Comparison of ENCODE assay signal across 14 mouse cellular contexts in genomic region chr3:100856050-100856815, GRCm38 (mm10). TPM values are rescaled to one million over a fixed set of nuclear protein-coding genes. Genes with fewer than 3 reads are reported as not detected.
DNase-seq lines count a peak whose midpoint lies in the region; ATAC-seq lines count a peak whose summit lies in the region.
"Had no signal": no experiment of that assay in that cellular context is flagged by ENCODE, and none has a peak within 500 bp of the region (broad histone marks: within the 10 kb centered on the region; RNA-seq: fewer than 3 reads in every experiment).

No protein-coding gene starts in this region.

- no peak overlapping the region for H3K4me2 ChIP-seq in hindbrain, embryonic 11.5 days (replicated peaks; ENCODE audit: low read depth, low read length)
- H3K4me2 ChIP-seq in hindbrain, embryonic 13.5 days, result no peak overlapping the region
- H3K4me2 ChIP-seq in stomach, embryonic 14.5 days (replicated peaks; ENCODE audit: low read depth, low read length), result no peak overlapping the region
- H3K4me2 ChIP-seq: hindbrain, embryonic 12.5 days had no signal

- H3K4me1 ChIP-seq in hindbrain, embryonic 11.5 days (replicated peaks; ENCODE audit: control insufficient read depth, insufficient read depth, low read length), result no peaks in the 10 kb centered on the region
- peaks cover 6% of the 10 kb centered on the region; the same call in 1 of the 2 replicates for H3K4me1 ChIP-seq in hindbrain, embryonic 13.5 days (replicated peaks)
- H3K4me1 ChIP-seq in stomach, embryonic 14.5 days (ENCODE audit: control insufficient read depth, insufficient read depth, low read length), result peaks cover 10% of the 10 kb centered on the region; the same call in 1 of the 2 replicates

- no peak overlapping the region for H3K27ac ChIP-seq in hindbrain, embryonic 11.5 days (ENCODE audit: low read depth, low read length)
- H3K27ac ChIP-seq in hindbrain, embryonic 13.5 days, result no peak overlapping the region
- H3K27ac ChIP-seq in stomach, embryonic 14.5 days (ENCODE audit: low read length), result peak overlapping the region; percentile 69; the same call in 1 of the 2 replicates
- H3K27ac ChIP-seq: hindbrain, embryonic 12.5 days had no signal

- H3K36me3 ChIP-seq in hindbrain, embryonic 11.5 days (ENCODE audit: control insufficient read depth, insufficient read depth, low read length), result no peaks in the 10 kb centered on the region
- no peaks in the 10 kb centered on the region for H3K36me3 ChIP-seq in hindbrain, embryonic 13.5 days
- no peaks in the 10 kb centered on the region for H3K36me3 ChIP-seq in stomach, embryonic 14.5 days (ENCODE audit: control insufficient read depth, insufficient read depth, low read length)
- H3K36me3 ChIP-seq: hindbrain, embryonic 12.5 days had no signal

- H3K9me3 ChIP-seq in hindbrain, embryonic 11.5 days (ENCODE audit: control insufficient read depth, low read length), result no peaks in the 10 kb centered on the region
- no peaks in the 10 kb centered on the region for H3K9me3 ChIP-seq in hindbrain, embryonic 13.5 days
- no peaks in the 10 kb centered on the region for H3K9me3 ChIP-seq in stomach, embryonic 14.5 days (ENCODE audit: control insufficient read depth, low read depth, low read length)
- H3K9me3 ChIP-seq: hindbrain, embryonic 12.5 days had no signal

- 51% methylated on average over 9 of the region's 9 CpGs for WGBS in hindbrain, embryonic 11.5 days
- 43% methylated on average over 9 of the region's 9 CpGs for WGBS in hindbrain, embryonic 13.5 days
- 45% methylated on average over 9 of the region's 9 CpGs for WGBS in stomach, embryonic 14.5 days

- ATAC-seq in hindbrain, embryonic 11.5 days (ENCODE audit: low FRiP score), result peak; percentile 51; the same call in 1 of the 2 replicates
- no peak for ATAC-seq in hindbrain, embryonic 13.5 days (ENCODE audit: low FRiP score)
- ATAC-seq in stomach, embryonic 14.5 days (ENCODE audit: insufficient number of reproducible peaks, insufficient read depth, low FRiP score, low read depth), result peak; percentile 68; the same call in 1 of the 2 replicates
- ATAC-seq in inflammation-experienced regulatory T-cells, adult 6 months, result no peak

- no peak overlapping the region for H3K9ac ChIP-seq in hindbrain, embryonic 11.5 days (ENCODE audit: low read depth, low read length)
- H3K9ac ChIP-seq in hindbrain, embryonic 13.5 days, result no peak overlapping the region
- H3K9ac ChIP-seq in stomach, embryonic 14.5 days (replicated peaks; ENCODE audit: low read depth, low read length), result no peak overlapping the region
- H3K9ac ChIP-seq: hindbrain, embryonic 12.5 days had no signal

- H3K4me3 ChIP-seq in hindbrain, embryonic 11.5 days (ENCODE audit: low read depth, low read length), result no peak overlapping the region
- H3K4me3 ChIP-seq in hindbrain, embryonic 13.5 days, result no peak overlapping the region
- H3K4me3 ChIP-seq in stomach, embryonic 14.5 days (ENCODE audit: low read depth, low read length), result no peak overlapping the region
- H3K4me3 ChIP-seq: hindbrain, embryonic 12.5 days had no signal

- DNase-seq in hindbrain, embryonic 11.5 days (ENCODE audit: low spot score), result no peak
- DNase-seq in fat pad, adult 2 months (ENCODE audit: extremely low read depth, low read depth, low spot score), result peak; percentile 33
- DNase-seq in kidney, postnatal 4 days, result peak; percentile 7 to 9
- DNase-seq in Muller cell, postnatal 12 days (ENCODE audit: inconsistent ontology term), result no peak
- DNase-seq in layer of hippocampus, adult 9-11 months, result no peak
- DNase-seq: heart, adult 18-20 months; layer of hippocampus, postnatal 36 days; liver; right cerebral cortex, adult 18-20 months had no signal

- H3K27me3 ChIP-seq in hindbrain, embryonic 11.5 days (ENCODE audit: control insufficient read depth, insufficient read depth, low read length), result no peaks in the 10 kb centered on the region
- H3K27me3 ChIP-seq in hindbrain, embryonic 13.5 days, result no peaks in the 10 kb centered on the region
- H3K27me3 ChIP-seq in stomach, embryonic 14.5 days (ENCODE audit: control insufficient read depth, insufficient read depth, low read length), result no peaks in the 10 kb centered on the region
- H3K27me3 ChIP-seq: hindbrain, embryonic 12.5 days had no signal

RNA-seq across cellular contexts. Expression of gene Vtcn1, which starts 31.0 kb away (rescaled TPM):
- 0.08 and 0.19 TPM in 2 replicates for polyA plus RNA-seq in hindbrain, embryonic 11.5 days (2014; fragmentation: Nextera tagmentation; extraction: Ambion mirVana)
- polyA plus RNA-seq in hindbrain, embryonic 13.5 days (2015; fragmentation: Nextera tagmentation; extraction: Ambion mirVana), result not detected in 2 replicates
- 1.7 and 2.0 TPM in 2 replicates for polyA plus RNA-seq in stomach, embryonic 14.5 days (2014; fragmentation: Nextera tagmentation; extraction: Ambion mirVana)
- polyA plus RNA-seq in inflammation-experienced regulatory T-cells, adult 6 months (2017; shearing (Covaris generic)), result not detected
- polyA plus RNA-seq: neural tube, embryonic 11.5 days had no signal

Comparison
In these comparisons a context has a peak if more than half of its experiments do, and no peak if none do; other contexts are left out.
1. ATAC-seq: peak in hindbrain, embryonic 11.5 days (single experiment) and stomach, embryonic 14.5 days (single experiment); none in hindbrain, embryonic 13.5 days (single experiment) and inflammation-experienced regulatory T-cells, adult 6 months (single experiment).
2. DNase-seq: peak in fat pad, adult 2 months (single experiment) and kidney, postnatal 4 days (2 of 2); none in hindbrain, embryonic 11.5 days (single experiment), Muller cell, postnatal 12 days (single experiment) and layer of hippocampus, adult 9-11 months (single experiment).